Mouse (Mus musculus) kidney, adult 11 months (tissue): Measurements from ENCODE around the gene Asb18.

Experiments used
- DNase-seq: peaks from one replicate; pipeline ENCODE4 v3.0.0; 2022

Gene Asb18

DNA sequence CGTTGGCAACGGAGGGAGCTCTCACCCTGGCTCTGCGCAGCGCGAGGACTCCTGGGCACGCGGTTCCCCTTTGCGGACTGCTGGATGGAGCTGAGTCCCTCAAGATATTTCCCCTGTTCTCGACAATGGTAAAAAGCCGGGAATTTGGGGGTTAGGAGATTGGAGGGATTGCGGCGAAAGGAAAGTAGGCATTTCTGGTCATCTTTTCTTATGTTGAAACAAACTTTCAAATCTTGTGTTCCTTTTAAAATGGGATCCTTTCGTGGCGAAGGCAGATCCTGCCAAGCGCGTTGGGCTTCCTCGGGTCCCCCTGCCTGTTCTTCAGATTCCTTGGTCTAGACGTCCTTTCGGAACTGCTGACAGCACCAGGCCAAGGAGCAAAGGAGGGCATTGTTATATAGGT lies 82.4 kb downstream of the Asb18 start:
- no peak for DNase-seq

DNA sequence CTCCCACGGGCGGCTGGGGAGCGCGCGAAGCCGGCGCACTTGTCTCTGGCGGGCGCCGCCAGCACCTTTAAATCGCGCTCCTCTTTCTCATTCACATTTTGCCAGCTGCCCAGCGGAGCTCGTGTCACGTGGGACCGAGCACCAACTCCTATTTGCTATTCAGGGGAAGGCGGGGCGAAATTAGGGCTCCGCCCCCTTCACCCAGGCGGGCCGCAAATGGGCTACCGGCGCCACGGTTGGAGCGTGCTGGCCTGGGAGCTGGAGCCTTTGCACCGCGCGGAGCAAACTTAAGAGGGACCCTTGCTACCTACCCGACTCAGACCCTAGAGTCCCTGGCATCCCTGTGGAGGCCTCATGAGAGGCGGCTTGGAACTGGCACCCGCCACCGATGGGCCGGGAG lies 83.3 kb downstream of the Asb18 start, which contains the start of gene Gbx2:
Gbx2 (minus strand) TSS at position 60 of the 400 bp plus-strand sequence.
- DNase-seq: peak; percentile 24

DNA sequence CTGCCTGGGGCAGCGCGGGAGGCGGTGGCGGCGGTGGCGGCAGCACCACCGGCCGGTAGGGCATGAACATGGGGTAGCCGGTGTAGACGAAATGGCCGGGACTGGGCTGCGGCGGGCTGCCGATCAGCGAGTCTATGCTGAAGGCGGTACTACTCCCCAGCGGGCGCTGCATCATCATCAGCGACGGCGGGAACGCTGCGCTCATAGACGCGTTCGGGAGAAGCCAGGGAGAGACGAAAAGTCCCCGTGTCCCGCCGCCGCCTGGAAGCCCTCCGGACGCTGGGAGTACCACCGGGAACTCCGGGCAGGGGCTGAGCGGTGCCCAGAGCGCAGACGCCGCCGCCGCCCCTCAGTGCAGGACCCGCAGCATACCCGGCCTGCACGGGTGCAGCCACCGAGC lies 83.9 kb downstream of the Asb18 start:
- no peak for DNase-seq

DNA sequence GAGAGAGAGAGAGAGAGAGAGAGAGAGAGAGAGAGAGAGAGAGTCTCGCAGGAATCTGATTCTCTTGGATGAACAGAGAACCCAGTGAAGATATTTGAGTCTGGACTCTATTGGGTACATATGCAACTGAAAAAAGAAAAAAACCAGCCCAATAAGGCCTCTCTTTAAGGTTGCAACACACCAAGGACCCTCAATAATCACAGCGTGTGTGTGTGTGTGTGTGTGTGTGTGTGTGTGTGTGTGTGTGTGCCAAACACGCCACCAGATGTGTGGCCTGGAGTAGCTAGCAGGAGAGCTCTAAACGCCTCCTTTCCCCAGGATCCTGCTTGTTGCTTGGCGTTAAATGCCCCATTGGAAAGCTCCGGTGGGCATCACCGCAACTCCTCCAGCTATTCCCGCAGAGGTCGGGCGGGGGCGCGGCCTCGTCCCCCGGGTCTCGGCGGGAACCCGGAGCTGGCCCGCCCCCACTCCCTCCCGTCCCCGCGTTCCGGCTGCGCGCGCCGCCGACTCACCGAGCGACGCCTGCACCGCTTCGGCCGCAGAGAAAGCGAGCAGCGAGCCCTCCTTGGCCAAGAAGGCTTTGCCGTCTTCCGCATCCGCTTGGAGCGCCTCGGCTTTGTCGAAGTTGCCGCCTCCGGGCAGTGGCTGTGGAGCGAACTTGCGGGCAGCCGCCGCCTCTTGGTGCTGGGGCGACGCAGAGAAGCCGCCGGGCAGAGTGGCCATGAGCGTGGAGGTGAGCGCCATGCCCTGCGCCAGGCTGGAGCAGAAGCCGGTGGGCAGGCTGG lies 84.6 kb downstream of the Asb18 start:
- DNase-seq: no peak

DNA sequence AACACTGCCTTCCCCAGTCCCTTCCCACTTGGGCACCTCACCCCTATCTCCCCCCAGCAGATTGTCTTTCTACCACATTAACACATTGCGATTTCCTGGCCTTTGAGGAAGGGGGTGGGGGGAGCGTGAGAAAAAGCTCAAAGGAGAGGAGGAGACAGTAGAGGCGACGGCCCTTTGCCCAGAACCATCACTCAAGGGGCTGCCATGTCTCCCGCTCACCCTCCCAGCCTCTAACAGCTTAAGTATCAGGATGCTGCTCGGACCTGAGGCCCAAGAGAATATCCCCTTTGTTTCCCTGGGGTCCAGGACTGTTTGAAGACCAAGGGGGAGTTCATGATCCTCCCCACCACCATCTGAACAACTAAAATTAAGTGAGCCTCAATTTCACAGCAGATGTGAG lies 85.3 kb downstream of the Asb18 start:
- no peak for DNase-seq

DNA sequence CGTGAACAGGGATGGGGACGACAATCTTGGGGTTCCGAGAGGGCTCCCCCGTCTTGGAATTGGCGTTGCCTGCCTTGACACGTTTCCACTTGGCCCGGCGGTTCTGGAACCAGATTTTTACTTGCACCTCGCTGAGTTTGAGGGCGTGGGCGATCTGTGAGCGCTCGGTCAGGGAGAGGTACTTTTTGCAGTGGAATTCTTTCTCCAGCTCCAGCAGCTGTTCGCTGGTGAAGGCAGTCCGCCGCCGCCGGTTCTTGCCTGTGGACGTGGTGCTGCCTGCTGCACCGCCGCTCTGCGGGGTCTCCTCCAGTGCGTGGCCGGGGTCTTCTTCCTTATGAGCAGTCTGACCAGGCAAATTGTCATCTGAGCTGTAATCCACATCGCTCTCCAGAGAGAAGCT lies 85.8 kb downstream of the Asb18 start:
- no peak for DNase-seq

DNA sequence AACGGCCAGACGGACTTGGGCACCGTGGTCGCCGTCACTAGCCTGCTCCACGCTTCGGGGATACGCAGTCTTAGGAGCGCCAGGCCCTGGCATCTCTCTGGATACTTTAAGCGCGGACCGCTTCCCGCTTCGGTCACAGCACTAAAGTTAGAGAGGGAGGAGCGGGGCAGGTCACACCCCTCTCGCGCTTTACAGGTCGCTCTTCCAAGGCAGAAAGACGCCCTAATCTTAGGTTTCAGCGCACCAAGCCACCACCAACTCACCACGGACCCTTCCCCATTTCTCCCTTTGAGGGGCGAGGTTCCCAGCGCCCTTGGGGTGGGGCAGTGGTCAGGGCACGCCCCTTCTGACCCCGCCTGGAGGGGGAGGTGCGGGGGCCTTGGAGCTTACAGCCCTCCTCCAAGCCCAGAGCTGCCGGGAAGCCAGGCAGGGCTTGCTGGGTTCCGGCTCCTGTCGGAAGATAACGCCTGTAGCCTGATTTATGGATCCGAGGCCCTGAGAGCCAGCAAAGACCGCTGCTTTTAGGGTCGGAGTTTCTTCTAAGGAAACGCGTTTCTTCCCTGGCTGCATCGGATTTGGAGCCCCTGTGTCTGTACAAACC lies 87.3 kb downstream of the Asb18 start:
- DNase-seq: no peak

DNA sequence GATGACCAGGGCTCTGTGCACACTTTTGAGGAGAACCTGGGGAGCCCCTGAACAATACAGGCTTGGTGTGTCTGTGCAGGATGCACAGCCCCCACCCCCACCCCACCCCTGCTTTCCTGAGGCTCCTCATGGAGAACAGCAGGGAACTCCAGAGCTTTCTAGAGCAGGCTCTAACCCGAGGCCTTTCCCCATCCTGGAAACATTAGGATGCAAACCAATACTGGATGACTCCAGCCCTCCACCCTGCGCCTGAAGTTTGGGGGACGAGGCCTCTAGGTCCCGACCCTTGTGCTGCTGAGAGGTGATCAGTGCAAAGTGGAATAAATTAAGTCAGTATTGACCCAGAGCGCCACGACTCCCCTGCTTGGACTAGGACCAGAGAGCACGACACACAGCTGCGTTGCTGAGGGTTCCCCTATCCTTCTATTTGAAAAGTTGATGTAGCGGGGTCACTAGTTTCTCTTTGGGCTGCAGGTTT lies 87.8 kb downstream of the Asb18 start:
- no peak for DNase-seq

DNA sequence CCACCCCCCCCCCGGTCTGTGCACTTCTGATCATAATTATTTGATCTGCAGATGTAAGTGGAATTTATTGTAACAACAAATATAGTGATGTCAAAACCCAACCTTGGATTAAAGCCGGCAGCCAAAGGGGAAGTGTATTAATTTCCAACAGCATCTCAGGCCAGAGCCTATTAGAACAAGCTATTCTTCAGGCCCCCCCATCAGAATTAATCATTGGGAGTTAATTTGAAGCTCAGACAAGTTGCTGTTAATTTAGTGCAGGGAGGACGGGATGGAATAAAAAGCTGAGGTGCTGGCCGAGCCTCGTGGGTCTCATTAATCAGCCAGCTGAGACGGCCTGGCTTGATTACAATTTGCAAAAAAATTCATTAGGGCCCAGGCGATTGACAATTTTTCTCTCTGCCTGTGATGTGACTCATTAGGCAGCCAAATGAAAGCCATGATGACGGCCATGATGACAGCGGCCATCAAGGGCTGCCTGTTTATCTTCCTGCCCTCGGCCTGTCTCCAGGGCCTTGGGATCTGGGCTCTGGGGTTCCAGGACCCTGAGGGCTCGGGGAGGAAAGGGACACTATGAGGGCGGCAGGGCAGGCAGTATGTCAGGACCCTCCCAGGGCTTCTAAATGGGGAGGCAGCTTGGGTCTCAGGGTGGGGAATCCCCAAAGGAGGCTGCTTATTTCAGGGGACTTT lies 88.8 kb downstream of the Asb18 start:
- no peak for DNase-seq

DNA sequence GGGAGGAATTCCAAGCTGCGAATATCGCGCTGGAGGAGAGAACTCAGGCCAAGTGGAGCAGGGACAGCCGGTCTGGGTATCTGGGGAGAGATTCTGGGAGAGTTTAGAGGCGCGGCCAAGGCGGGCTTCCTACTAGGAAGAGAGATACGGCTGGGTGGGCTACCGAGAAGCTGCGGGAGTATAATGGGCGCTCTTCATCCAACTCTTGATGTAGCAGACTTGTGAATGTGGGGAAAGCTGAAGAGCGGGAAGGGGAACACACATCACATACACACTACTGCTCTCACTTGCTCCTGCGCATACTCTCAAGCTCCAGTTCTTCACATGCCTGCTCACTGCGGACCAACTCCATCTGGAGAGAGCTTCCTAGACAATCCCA lies 90.8 kb downstream of the Asb18 start:
- no peak for DNase-seq

DNA sequence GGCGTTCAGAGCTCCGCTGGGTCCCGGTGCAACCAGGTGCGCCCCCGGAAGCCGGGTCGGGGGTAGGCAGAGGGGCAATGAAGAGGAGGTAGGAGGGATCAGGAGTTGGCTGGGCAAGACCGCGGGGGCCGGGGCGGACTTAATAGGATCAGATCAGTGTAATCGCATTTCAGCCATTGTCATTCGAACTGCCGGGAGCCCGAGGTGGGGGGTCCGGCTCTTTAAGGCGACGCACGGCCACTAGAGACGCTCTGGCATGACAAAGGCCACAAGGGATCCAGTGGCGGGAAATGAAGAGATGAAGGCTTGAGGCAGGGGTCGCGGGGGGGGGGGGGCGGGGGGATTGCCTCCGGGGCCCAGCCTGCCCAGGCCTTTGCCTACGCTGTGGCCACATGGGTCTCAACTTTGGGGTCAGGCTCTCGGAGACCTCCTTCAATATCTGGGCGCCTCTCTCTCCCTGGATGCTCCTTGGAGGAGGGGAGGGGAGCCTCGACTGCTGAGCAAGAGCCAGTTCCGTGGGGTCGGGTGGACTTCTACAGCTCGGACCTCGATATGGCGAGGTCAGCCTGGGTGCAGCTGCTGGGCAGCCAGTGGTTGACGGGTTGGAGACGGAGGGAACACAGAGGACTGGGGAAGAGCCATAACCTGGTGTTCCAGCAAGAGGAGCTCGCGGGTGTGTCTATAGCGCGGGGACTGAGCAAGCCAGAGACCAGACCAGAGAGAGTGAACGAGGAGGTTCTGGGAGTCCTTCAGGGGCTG lies 91.4 kb downstream of the Asb18 start:
- no peak for DNase-seq

DNA sequence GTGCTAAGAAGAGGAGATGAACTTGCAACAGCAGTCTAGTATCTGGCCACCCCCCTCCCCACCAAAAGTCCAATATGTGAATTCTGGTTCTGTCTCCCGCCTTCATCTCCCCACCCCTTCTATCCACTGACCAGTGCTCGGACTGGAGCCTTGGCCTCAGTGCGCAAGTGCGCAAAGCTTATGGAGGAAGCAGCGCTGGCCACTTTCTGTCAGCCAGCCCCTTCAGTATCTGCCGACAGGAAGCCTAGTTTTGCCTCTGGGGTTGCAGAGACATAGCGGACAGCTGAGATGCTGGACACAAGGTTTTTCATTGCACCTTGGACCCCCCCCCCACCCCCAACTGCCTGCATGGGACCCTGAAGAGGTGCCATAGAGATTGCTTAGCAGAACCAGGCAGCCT lies 92.2 kb downstream of the Asb18 start:
- no peak for DNase-seq

DNA sequence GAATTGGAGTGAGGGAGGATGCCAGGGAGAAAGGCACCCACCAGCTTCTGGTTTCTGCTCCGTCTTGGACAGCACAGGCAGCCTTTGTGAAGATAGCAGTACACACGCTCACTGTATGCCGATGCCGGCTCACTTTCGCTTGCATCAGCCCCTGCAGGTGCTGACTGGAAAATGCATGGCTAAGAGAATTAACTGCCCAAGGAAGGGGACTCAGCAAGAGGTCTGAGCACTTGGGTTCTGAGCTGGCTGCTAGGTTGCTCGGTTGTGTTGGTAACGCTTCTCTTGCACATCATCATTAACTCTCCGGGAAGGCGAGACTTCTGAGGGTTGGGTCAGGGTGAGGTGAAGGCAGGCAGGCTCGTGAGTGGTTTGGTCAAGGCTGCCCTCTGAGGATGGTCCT lies 92.7 kb downstream of the Asb18 start:
- no peak for DNase-seq

DNA sequence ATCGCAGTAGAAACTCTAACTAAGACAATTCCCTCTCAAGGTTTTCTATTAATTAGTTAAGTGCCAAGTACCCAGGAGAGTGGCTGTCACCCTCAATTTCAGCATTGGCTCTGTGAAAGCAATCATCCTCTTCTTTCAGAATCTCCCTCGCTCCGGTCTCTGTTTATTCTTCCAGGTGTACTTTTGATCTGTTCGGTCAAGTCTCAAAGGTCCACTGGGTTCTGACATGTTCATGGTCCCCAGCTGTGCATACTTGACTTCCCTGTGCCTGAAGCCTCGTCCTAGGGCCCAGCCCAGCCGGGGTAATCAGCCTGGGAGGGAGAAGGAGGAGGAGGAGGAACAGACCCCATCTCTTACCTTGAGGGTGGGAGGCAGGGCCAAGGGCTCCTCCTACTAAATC lies 95.3 kb downstream of the Asb18 start:
- DNase-seq: no peak

DNA sequence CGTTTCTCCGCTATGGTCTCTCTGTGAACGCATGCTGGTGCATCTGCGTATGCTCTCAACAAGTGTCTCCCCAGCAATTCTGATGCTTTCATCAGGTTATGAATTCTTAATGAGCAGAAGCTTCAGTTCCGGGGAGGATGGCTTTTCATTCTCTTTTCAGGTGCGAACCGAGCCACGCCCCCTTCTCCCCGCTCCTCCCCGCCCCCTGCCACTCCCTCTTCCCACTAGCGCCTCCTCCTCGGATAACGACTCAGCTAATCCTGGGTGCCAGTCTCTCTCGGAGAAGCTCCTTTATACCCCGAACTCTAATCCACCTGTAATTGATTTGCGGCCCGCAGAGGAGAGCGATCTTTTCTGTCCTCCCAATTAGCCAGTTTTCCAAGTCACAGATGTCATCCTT lies 96.4 kb downstream of the Asb18 start:
- no peak for DNase-seq

DNA sequence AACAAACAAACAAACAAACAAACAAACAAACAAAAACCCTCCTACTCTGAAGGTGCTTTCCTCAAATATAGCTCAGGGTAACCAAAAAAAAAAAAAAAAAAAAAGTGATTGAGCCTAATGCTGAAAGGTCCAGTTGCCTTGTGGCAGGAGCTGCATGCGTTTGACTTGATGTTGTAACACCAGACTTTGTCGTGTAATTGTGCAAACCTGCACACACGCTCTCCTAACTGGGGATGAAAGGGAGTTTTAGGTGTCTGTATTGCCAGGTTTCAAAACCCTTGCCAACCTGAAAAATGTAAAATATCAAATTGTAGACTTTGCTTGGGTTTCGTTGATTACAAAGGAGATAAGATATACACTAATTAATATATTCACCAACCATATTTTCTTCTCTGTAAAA lies 100.9 kb downstream of the Asb18 start:
- no peak for DNase-seq

DNA sequence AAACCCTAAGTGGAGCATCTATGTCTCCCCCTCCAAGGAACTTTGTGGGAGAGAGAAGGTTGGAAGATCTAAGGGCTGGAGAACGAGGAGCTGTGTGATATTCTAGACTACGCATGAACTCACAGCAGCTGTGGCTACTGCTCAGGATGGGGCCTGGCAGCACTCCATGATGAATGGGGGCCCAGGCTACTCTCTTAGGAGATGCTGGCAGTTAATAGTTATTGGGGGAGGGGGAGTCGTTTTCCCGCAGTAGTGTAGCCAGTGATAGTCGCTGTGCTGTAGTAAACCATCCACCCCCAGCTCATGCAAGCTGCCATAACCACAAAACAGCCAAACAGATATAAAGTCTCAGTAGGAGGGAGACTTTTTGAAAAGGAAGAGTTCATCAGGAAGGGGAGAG lies 102.1 kb downstream of the Asb18 start:
- no peak for DNase-seq

DNA sequence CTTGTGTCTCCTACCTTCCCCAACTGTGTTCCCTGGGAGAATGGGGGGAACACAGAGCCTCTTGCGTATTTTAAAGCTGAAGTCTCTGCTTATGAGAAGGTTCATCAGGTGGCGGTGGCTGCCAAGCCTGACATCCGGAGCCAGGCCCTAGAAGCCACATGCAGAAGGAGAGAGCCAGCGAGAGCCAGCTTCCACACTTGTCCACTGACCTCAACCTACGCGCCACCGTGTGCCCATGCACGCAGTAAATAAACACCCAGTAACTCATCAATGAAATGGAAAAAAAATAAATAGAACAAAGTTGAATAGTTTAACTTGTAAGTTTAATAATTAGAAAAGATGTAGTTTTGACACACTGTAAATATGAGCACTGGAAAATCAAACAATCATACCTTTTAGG lies 104.7 kb downstream of the Asb18 start:
- no peak for DNase-seq

DNA sequence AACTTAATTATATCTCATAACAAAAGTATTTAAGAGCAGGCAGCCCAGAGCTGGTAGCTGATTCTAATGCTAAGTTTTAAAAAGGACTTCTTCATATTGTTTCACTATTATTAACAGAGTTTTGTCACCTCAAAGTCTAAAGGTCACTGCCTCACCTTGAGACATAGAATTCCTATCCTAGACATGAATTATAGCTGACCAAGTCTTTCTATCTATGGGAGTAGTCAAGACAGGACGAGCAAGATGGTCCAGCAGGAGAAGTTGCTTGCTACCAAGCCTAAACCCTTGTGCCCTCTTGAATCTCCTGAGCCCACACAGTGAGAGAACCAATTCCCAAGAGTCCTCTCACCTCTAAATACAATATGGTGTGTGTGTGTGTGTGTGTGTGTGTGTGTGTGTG lies 111.8 kb downstream of the Asb18 start:
- DNase-seq: no peak

DNA sequence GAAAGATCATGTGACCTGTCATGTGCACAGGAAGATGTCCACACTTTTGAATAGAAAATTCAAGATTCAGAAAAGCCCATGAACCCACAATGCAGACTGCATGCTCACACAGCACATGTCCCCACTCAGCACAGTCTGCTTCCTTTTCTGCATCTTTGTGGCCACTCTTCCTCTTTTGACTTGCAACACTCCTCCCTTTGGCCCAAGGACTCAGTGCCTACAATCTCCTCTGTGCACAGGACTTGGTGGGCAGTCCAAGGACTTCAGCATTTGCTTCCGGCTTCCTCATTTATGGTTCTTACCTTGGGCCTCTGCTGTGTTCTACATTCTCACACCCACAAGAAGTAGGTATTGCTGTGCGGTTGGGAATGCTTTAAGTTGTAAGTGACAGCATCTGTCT lies 112.2 kb downstream of the Asb18 start:
- DNase-seq: no peak

DNA sequence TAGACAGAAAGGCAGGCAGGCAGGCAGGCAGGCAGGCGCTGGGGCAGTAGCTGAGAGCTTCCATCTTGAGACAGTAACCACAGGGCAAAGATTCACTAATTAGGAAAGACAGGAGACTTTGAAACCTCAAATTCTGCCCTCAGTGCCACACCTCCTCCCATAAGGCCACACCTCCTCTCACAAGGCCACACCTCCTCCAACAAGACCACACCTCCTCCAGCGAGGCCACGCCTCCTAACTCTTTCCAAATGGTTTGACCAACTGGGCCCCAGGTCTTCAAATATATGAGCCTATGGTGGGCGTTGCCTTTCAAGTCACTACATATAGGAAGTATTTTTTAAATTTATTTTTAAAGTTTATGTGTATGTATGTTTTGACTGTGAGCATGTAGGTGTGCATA lies 113.1 kb downstream of the Asb18 start:
- DNase-seq: no peak
